Mouse (Mus musculus) heart, adult 8-10 months (tissue): ENCODE results near the gene Cd180. TPM values are rescaled to one million over a fixed set of nuclear protein-coding genes. Genes with fewer than 3 reads are reported as not detected.

Experiments
- DNase-seq: peaks from one replicate; pipeline ENCODE4 v3.0.0; 2022; ENCODE audit warnings: low spot score
- total RNA-seq, 4 experiments: library from RNA; stranded (reverse); gene quantifications; 2 replicates each; pipeline ENCODE4 v1.2.4; 2022

Cd180 gene
- total RNA-seq, 4 experiments from 2014 or later = 0.57 to 2.5 (median 0.85) TPM

- no peak for DNase-seq
Observed at GRCm38 (mm10) chr13:102739720-102740535, 46.6 kb downstream of the Cd180 start.

- peak; percentile 55 for DNase-seq
Observed at GRCm38 (mm10) chr13:102744481-102745269, 51.3 kb downstream of the Cd180 start.

GRCm38 (mm10) chr13:102745270-102745600, 51.9 kb downstream of the Cd180 start:
- no peak for DNase-seq

GRCm38 (mm10) chr13:102745626-102746342, 52.4 kb downstream of the Cd180 start:
- DNase-seq = no peak

GRCm38 (mm10) chr13:102746803-102747561, 53.6 kb downstream of the Cd180 start:
- no peak for DNase-seq

- no peak for DNase-seq
Observed at GRCm38 (mm10) chr13:102749194-102749593, 55.8 kb downstream of the Cd180 start.

- no peak for DNase-seq
Observed at GRCm38 (mm10) chr13:102749891-102750290, 56.5 kb downstream of the Cd180 start.

- DNase-seq = no peak
Observed at GRCm38 (mm10) chr13:102753714-102754556, 60.6 kb downstream of the Cd180 start.

GRCm38 (mm10) chr13:102755124-102755523, 61.8 kb downstream of the Cd180 start:
- DNase-seq = no peak

- no peak for DNase-seq
Observed at GRCm38 (mm10) chr13:102756071-102756470, 62.7 kb downstream of the Cd180 start.

- DNase-seq = no peak
Observed at GRCm38 (mm10) chr13:102758021-102758420, 64.7 kb downstream of the Cd180 start.

- DNase-seq = no peak
Observed at GRCm38 (mm10) chr13:102761410-102761809, 68.1 kb downstream of the Cd180 start.

- DNase-seq = no peak
Observed at GRCm38 (mm10) chr13:102762203-102762602, 68.8 kb downstream of the Cd180 start.

- DNase-seq = no peak
Observed at GRCm38 (mm10) chr13:102764218-102764617, 70.9 kb downstream of the Cd180 start.

GRCm38 (mm10) chr13:102765216-102765615, 71.9 kb downstream of the Cd180 start:
- no peak for DNase-seq

GRCm38 (mm10) chr13:102767110-102767509, 73.8 kb downstream of the Cd180 start:
- no peak for DNase-seq

- DNase-seq = no peak
Observed at GRCm38 (mm10) chr13:102768512-102768911, 75.2 kb downstream of the Cd180 start.

- DNase-seq = peak; percentile 36
Observed at GRCm38 (mm10) chr13:102770194-102770593, 76.8 kb downstream of the Cd180 start.

- DNase-seq = no peak
Observed at GRCm38 (mm10) chr13:102773169-102773568, 79.8 kb downstream of the Cd180 start.

GRCm38 (mm10) chr13:102774786-102775201, 81.4 kb downstream of the Cd180 start:
- DNase-seq = no peak
